Mouse (Mus musculus) ovary, adult 18-20 months (tissue): ENCODE results near the gene Zbtb4.
"Not testable (repeated sequence)": the region's sequence is repeated elsewhere in the genome, so short reads cannot be mapped to it uniquely, and the experiment has no call there.

Source experiments
- DNase-seq: peaks from one replicate; pipeline ENCODE4 v3.0.0; 2022; ENCODE audit warnings: low spot score, mixed read lengths

Zbtb4 gene

DNA sequence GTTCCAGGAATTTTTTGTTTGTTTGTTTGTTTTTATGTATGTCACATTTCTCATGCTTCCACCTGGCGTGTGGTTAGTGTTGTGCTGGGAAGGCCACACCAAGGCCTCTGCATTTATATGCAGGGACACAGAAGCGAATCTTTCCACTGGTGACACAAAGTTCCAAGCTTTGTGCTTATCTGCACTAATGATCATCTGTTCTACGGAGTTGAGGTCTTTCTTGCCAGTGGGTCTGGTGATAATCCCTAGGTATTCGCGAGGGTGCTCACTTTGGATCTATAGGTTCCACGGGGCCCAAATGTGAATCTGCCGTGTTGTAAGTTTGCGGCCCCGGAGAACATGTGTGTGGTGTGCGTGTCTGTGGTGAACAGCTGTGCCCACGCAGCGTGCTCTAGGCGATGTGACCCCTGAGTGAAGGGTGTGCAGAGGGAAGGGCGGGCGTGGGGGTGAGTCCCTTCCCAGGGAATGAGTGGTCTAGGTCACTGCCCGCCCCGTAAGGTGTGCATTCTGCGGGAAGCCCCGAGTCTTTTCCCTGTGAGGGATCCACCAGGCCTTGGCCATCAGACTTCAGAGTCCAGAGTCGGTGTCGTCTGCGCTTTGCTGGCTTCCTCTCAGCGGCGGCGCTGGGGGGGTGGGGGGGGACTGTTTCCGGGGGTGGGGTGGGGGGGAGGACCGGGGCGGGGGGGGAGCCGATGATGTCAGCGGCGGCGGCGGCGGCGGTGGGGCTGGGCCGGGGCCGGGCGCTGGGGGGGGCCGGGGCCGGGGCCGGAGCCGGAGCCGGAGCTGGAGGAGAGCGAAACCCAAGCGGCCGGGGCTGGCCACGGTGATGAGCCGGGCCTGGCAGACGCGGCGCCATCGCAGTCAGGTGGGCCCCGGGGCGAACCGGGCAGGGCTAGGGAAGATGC lies at the start of gene Zbtb4:
Zbtb4 (plus strand) TSS at position 692 of the 905 bp plus-strand sequence.
- DNase-seq, result no peak

DNA sequence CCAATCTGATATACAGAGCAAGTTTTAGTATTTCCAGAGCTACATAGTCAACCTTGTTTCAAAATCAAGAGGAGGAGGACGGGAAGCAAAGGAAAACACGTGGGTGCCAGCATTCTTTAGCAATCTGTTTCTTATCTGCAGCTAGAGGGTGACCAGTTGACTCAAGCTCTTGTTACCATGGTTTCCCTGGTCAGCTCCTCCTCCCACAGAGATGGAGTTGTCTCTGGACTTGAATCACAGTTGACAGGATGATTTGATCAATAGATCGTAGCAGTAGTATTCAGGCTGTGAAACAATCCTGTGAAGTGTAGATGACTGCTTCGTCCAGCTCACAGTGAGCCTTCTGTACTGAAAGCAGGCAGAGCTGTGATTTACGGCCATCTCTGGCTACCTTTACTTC lies 49.8 kb upstream of the Zbtb4 start:
- DNase-seq, result peak; percentile 72

DNA sequence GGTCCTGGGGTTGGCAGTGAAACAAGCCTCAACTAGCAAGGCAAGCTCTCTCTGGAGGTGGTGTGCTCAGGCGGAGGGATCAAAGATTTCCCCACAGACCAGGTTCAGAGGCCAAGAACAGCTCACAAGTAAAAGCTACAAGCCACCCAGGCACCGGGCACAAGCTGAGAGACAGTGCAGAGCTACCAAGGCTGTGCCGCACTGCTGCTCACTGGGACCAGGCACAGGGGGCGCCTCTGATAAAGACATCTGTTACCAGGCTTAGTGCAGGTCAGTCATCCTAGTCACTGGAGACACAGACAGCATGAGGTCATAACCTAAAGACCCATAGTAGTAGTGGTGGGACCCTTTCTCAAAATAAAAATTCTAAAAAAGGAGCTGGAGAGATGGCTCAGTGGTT lies 48.8 kb upstream of the Zbtb4 start:
- no peak for DNase-seq

DNA sequence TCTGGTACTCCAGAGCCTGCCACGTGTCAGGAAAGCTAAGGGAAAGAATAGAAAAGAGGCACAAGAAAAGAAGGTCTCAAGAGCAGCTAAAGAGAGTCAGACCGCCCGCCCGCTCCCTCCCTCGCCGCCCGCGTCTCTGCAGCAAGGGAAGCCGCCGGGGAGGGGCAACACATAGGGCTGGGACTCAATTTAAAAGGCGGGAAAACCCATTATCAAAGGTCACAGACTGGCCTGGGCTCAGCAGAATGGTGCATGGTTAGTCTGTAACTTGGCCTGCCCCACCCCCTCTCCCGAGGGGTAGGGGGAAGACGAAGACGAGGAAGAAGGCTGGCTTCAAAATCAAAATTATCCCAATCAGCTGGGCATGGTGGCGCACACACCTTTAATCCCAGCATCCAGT lies 47.1 kb upstream of the Zbtb4 start:
- no peak for DNase-seq

DNA sequence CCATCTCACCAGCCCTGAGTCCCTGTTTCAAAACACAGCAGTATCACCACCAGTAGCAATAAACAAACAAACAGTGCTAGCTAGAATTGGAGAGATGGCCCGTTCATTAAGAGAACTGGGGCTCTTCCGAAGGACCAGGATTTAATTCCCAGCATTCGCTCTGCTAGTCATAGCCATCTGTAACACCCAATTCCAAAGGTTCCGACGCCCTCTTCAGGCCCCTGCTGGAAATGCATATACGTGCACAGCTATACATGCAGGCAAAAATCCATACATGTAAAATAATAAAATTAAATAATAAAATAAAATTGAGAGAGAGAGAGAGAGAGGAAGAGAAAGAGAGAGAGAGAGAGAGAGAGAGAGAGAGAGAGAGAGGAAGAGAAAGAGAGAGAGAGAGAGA lies 46.3 kb upstream of the Zbtb4 start:
- DNase-seq, result no peak

DNA sequence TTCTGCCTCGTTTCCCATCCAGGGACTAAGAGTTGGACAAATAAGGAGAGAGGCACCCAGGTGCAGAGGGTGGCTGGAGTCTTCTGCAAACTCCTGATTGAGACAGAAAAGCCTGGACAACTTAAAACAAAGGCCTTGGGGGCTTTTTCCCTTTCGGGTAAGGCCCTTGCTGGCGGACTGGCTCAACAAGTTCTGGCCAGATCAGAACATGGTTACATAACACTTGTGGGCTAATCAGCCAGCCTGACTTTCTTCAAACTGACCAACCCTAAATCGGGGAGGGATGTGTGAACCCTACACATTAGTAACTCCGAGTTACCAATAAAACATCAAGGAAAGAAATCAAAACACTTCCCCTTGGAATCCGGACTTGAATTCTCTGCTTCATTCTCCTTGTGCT lies 44.9 kb upstream of the Zbtb4 start:
- DNase-seq, result no peak

DNA sequence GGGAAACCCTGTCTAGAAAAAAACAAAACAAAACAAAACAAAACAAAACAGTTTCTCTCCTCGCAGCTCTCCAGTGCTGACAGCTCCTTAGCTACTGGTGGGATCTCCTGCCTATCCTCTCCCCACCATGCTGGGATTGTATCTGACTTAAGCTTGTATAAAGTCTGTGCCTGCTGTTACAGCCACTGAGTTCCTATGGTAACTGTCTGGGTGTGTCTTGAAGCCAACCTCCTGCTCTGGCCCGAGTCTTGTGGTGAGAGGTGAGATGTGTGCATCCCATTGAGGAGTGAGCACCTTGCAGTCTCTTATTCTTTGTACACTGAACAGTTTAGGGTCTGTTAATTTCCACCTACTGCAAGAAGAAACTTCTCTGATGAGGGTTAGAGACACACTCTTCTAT lies 42.6 kb upstream of the Zbtb4 start:
- no peak for DNase-seq

DNA sequence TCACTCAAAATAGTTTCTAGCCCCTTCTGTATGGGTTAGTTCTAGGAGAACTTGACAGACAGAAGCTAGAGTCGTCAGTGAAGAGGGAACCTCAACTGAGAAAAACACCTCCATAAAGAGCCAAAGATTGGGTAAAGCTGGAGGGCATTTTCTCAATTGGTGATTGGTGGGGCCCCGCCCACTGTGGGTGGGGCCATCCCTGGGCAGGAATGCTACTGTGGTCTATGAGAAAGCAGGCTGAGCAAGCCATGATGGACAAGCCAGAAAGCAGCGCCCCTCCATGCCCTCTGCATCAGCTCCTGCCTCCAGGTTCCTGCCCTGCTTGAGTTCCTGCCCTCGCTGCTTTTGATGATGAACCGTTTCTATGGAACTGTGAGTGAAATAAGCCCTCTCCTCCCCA lies 39.8 kb upstream of the Zbtb4 start:
- no peak for DNase-seq

DNA sequence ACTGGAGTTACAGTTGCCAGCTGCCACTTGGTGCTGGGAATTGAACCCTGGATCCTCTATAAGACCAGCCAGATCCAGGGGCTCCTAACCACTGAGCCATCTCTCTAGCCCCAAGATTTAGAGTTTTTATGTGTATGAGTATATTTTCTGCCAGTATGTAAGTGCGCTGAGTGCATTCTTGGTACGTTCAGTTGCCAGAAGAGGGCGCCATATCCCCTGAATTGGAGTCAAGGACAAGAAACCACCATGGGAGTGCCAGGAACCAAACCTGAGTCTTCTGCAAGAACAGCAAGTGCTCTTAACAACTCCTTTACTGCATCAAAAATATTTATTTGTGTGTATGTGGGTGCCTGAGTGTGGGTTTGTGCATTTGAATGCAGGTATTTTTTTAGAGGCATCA lies 36.6 kb upstream of the Zbtb4 start:
- DNase-seq, result no peak

DNA sequence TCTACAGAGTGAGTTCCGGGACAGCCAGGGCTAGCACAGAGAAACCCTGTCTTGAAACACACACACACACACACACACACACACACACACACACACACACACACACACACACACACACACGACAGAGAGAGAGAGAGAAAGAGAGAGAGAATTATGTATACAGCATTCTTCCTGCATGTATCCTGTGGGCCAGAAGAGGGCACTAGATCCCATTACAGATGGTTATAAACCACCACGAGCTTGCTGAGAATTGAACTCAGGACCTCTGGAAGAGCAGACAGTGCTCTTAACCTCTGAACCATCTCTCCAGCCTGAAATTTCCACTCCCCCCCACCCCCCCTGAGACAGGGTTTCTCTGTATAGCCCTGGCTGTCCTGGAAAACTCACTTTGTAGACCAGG lies 34.3 kb upstream of the Zbtb4 start:
- DNase-seq, result not testable (repeated sequence)

DNA sequence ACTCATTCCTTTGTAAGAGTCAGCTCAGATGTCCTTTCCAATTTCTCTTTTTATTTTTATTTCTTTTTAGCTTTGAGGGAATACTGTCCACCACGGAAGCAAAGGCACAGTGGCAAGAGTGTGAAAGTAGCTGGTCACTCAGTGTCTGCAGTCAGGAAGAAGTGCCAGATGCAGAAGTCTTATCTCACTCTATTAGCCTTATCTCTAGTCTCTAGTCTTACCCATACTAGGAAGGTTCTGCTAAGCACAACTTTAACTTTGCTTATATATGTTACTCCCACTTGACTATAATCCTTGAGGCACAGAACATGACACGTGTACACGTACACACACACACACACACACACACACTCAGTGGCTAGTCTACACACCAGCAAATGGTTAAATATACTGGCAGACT lies 14.1 kb upstream of the Zbtb4 start:
- no peak for DNase-seq

DNA sequence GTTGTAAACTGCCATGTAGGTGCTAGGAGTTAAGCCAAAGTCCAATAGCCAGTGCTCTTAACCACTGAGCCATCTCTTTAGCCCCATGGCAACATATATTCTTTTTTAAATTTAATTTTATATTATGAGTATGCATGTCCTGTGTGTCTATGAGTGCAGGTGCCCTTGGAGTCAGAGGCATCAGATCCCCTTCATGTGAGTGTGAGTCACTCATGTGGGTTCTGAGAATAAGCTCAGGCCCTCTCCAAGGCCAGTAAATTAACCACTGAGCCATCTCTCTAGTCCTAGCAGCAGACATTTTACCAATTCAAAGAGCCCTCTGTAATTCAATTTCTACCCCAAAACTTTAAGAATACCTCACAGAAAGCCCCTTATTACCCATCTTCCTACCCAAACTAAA lies 13.0 kb upstream of the Zbtb4 start:
- no peak for DNase-seq

DNA sequence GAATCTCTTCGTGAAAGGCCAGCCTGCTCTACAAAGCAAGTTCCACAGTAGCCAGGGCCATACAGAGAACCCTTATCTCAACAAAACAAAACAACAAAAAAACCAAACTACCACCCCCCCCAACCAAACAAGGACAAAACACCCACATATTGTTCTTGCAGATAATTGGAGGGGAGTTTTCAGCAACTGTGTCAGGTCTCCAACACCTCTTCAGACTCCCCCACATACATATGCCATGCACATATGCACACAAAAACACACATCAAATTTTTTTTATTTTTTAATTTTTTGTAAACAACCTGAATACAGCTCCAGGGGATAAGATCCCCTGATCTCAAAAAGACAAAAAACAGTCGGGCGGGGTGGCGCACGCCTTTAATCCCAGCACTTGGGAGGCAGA lies 11.5 kb upstream of the Zbtb4 start:
- no peak for DNase-seq

DNA sequence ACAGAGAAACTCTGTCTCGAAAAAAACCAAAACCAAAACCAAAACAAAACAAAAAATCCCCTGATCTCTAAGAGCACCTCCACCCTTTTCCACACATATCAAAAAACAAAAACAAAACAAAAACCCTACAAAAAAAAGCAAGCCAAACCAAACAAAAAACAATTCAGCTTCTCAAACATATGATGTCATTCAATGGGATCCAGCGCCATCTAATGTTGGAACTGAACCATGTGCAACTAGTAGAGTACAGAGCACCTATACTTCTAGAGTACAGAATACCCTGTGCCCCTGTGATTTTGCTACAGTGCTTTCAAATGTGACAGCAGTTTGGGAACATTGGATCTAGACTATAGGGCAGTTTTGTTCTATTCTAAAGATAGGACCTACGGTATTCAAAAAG lies 11.0 kb upstream of the Zbtb4 start:
- no peak for DNase-seq

DNA sequence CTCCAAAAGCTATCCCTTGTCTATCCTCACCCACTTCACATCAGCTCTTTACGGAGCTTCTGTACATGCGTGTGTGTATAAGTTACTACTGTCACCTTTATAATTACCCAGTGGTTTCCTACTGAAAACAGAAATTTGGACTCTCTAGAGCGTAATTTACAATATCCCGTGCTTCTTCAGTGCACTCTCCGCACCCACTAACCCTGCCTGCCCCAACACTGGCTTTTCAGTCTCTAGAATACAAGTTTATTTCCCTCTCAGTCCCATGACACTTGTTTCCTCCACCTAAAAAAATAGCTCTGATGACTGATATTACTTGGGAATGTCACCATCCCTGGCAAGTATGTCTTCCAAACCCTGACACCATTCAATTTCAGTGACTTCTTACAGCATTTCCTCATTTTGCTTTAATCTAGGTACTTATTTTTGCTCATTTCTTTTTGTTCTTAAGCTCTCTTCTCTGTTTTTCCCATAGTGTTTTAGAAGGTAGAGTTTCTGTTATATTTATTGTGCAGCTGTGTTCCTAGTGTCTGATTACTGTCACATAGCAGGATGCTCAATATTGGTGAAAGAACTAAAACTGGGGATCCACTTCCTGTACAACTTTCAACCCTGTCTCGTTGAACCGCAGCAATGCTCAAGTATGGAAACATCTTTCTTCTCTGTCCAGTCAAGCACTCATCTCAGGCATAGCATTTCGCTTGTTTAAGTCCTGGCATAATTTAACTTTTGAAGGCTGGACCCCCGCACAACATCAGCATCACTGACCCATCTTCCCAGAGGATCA lies 8.2 kb upstream of the Zbtb4 start:
- no peak for DNase-seq

DNA sequence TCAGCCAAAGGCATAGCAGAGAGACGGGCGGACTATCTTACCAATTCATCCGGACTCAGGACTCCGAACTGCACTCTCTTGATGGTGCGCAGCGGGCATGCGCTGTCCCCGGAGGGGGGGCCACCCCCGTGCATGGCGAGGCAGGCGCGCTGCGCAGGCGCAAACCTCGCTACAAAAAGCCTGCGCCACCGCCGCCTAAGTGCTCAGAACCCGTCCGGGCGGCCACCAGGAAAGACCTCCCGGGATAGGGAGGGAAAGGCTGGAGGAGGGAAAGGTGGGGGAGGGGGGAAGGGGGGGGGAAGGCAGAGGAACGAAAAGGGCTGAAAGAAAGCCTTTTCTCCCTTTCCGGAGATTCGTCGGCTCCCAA lies 7.6 kb upstream of the Zbtb4 start:
- DNase-seq, result peak; percentile 92

DNA sequence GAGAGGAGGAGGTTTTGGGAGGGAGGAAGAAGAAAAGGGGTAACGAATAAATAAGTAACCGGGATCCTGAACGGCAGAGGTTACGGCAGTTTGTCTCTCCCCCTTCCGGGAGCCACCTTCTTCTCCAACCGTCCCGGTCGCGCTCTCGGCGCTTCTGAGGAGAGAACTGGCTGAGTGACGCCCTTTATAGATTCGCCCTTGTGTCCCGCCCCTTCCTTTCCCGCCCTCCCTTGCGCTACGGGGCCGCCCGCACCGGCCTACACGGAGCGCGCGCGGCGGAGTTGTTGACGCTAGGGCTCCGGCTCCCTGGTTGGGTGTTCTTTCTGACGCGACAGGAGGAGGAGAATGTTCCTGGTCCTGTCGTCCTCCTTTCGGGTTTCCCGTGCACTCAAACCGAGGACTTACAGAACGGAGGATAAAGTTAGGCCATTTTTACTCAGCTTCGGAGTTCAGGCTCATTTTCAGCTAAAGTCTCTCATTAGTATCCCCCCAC lies 7.2 kb upstream of the Zbtb4 start, which contains the start of gene Polr2a:
Polr2a (minus strand) TSS at position 160 of the 493 bp plus-strand sequence.
- DNase-seq, result peak; percentile 95

DNA sequence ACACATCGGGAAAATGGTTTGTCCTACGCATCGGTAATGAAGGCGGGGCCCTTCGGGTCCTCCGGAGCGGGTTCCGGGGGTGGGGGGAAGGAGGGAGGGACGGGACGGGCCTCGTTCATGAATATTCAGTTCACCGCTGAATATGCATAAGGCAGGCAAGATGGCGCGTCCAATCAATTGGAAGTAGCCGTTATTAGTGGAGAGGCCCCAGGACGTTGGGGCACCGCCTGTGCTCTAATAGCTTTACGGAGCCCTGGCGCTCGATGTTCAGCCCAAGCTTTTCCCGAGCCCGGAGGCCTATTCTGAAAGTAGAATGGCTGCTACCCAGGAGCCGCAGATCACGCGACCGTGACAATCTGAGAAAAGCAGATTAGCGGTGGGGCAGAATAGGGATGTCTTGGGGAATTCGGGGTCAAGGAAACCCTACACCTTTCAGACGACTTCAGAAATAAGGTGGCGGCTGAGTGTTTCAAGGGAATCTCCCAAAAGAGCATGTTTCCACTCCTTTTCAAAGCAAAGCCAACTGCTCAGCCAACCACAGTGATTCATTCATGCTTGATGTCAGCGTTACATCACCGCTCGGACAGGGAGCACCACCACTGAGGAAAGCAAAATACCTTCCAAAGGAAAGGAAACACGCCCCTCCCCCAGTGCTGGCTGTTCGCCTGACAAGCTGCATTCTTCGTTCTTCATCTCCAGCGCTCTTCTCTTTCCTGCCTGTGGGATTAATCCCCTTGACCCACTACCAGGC lies 6.6 kb upstream of the Zbtb4 start:
- peak; percentile 88 for DNase-seq

DNA sequence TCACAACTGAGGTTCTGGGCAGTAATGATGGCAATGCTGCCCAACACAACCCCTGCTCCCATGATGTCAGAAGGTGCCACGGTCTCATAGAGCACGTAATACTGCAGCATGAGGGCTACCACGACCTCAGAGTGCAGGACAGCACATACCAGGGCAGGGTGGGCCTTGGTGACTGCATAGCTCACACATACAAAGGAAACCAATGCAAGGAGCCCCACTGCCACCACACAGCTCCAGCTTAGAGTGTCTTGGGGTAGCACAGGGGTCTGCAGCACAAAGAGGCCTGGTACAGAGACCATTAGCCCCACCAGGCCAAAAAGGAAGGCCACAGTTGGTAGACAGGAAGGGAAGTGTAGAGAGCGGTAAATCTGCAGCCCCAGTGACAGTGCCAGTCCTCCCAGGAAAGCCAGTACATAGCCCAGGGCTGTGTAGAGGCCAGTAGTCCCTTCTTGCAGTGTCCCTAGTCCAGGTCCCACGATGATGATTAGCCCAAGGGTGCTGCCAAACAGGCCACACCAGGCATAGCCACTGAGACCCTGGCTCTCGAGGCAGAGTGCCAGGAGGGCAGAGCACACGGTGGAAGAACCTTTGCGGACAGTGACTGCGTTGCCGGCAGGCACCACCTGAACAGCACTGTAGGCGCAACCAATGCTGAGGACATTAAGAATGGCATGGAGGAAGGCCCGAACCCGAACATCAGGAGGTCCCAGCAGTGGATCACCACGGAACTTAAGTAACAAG lies 5.4 kb upstream of the Zbtb4 start:
- no peak for DNase-seq

DNA sequence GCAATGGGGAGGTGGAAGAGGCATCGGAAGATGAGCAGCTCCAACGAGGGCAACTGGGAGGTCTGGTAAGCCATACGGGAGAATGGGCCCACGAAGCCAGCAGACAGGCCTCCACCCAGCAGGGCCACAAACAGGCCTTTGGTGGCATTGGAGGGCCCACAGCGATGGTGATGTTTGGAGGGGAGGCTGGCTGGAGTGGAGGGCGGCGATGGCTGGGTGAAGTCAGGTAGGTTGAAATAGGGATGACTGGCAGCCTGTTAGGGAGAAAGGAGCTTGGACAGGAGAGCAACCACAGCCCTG lies 4.9 kb upstream of the Zbtb4 start:
- DNase-seq, result no peak

DNA sequence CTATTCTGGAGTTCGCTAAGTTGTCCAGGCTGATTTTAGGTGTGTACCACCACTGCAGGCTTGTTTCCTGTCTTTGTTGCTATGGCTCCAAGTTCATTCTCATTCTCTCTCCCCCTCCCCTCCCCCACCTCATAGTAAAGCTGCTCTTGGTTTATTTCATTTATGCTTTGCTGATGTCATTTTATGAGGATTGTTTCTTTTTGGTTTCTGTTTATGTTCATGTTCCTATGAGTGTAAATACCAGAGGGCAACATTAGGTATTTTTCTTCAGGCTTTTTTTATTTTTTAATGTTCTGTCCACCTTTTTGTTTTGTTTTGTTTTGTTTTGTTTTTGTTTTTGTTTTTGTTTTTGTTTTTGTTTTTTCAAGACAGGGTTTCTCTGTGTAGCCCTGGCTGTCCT lies 3.8 kb upstream of the Zbtb4 start, which contains the start of gene Slc35g3:
Slc35g3 (minus strand) TSS at position 101 of the 400 bp plus-strand sequence.
- DNase-seq, result no peak

DNA sequence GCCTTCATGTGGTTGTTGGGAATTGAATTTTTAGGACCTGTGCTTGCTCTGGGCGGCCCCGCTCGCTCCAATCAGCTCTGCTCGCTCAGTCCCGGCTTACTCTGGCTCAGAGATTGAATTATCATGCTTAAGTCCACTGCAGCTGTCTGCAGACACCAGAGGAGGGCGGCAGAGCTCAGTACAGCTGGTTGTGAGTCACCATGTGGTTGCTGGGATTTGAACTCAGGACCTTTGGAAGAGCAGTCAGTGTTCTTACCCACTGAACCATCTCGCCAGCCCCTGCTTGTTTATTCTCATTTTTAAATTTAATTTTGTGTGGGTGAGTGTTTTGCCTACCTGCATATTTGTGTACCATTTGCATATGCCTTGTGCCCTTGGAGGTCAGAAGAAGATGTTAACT lies 2.2 kb upstream of the Zbtb4 start:
- no peak for DNase-seq
